Mouse (Mus musculus): ENCODE data around the gene Rbck1. TPM values are rescaled to one million over a fixed set of nuclear protein-coding genes. Genes with fewer than 3 reads are reported as not detected.

Gene Rbck1
- total and polyA plus RNA-seq, 2 experiments from 2014 or later: 88.9 to 108 TPM

- H3K4me3 ChIP-seq (ENCODE audit: low read depth, low read length): no peak overlapping the region
- 0 out of 2 replicates have a peak, but pooled peaks cover 4% of the 10 kb centered on the region for H3K4me1 ChIP-seq (ENCODE audit: insufficient read depth)
- peak overlapping the region; percentile 87; the same call in 1 of the 2 replicates for H3K4me2 ChIP-seq (ENCODE audit: low read depth)
- TF ChIP-seq CTCF (IDR thresholded peaks at IDR 0.05; ENCODE audit: low read depth): no peak
- no peak overlapping the region for H3K9ac ChIP-seq
- no peaks in the 10 kb centered on the region for H3K36me3 ChIP-seq (ENCODE audit: insufficient read depth)
- DNase-seq (no peak), ATAC-seq (no peak)
- no peaks in the 10 kb centered on the region for H3K27me3 ChIP-seq (ENCODE audit: insufficient read depth, low read length)
- WGBS: 67% methylated on average over 5 of the region's 5 CpGs
- no peaks in the 10 kb centered on the region for H3K9me3 ChIP-seq (ENCODE audit: low read length)
- H3K27ac ChIP-seq (ENCODE audit: low read depth, low read length): no peak overlapping the region
Observed at GRCm38 (mm10) chr2:152344909-152345308, 12.5 kb upstream of the Rbck1 start.

GRCm38 (mm10) chr2:152344361-152344760, 11.9 kb upstream of the Rbck1 start:
- peak overlapping the region; percentile 66; the same call in 1 of the 2 replicates for H3K27ac ChIP-seq (ENCODE audit: low read depth, low read length)
- no peaks in the 10 kb centered on the region for H3K36me3 ChIP-seq (ENCODE audit: insufficient read depth)
- H3K4me3 ChIP-seq (ENCODE audit: low read depth, low read length): peak overlapping the region; percentile 51
- no peak; the same call in 1 of the 2 replicates for ATAC-seq
- TF ChIP-seq CTCF (IDR thresholded peaks at IDR 0.05; ENCODE audit: low read depth): no peak
- no peaks in the 10 kb centered on the region for H3K27me3 ChIP-seq (ENCODE audit: insufficient read depth, low read length)
- peak overlapping the region; percentile 87 for H3K4me2 ChIP-seq (ENCODE audit: low read depth)
- WGBS: 5% methylated on average over 10 of the region's 10 CpGs
- no peaks in the 10 kb centered on the region for H3K9me3 ChIP-seq (ENCODE audit: low read length)
- H3K9ac ChIP-seq: peak overlapping the region; percentile 60
- DNase-seq: peak; percentile 38
- 0 out of 2 replicates have a peak, but pooled peaks cover 4% of the 10 kb centered on the region for H3K4me1 ChIP-seq (ENCODE audit: insufficient read depth)

DNA sequence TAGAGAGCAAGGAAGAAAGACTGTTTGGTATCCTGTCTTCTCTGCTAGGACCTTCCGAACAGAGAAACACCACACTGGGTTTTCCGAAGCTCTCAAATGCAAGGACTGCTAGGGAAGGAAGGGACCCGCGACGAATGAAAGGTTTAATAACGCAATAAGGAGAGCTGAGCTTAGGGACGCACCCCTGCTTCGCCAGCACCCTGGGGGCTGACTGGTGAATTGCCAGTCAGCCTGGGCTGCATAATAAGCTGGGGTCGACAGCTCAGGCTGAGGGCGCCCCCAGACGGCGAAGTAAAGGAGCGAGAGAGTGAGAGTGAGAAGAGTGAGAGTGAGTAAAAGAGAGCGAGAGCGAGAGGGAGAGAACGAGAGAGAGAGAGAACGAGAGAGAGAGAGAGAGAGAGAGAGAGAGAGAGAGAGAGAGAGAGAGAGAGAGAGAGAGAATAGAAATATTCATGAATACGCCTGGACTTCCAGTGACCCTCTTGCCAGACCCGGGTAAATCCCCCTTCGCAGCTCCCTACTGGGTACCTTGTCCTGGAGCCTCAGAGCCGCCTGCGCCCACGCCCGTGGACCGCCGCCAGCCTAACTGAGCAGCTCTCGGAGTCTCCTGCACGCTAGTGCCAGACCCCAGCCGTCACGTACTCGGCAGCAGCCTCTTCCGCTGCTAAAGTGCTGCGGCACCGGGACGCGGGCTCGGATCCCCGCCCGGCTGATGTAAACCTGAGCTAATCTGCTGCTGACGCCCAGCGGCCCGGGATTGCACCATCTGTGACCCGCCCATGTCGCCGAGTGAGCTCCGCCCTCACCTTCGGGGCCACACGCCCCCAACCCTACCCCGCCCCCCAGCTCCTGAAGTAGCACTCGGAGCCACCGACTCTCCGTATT, 11.1 kb upstream of the Rbck1 start, which contains the start of gene Trib3:
TSS of gene Trib3 (minus strand) at position 704 of the 885 bp plus-strand sequence.
- peak; percentile 84 for DNase-seq
- WGBS: under 1% methylated on average over 48 of the region's 52 CpGs
- Histone ChIP-seq H3K27me3 (ENCODE audit: insufficient read depth, low read length) (no peaks in the 10 kb centered on the region), H3K9ac (peak within 1 kb of the TSS; percentile 60), H3K36me3 (ENCODE audit: insufficient read depth) (no peaks in the 10 kb centered on the region), H3K4me3 (ENCODE audit: low read depth, low read length) (peak within 1 kb of the TSS; percentile 51), H3K27ac (ENCODE audit: low read depth, low read length) (peak within 1 kb of the TSS; percentile 66), H3K4me1 (ENCODE audit: insufficient read depth) (0 out of 2 replicates have a peak, but pooled peaks cover 4% of the 10 kb centered on the region), H3K9me3 (ENCODE audit: low read length) (no peaks in the 10 kb centered on the region), H3K4me2 (ENCODE audit: low read depth) (peak within 1 kb of the TSS; percentile 87)
- peak; percentile 94 for ATAC-seq
- TF ChIP-seq CTCF (IDR thresholded peaks at IDR 0.05; ENCODE audit: low read depth): peak; percentile 78

- no peak for TF ChIP-seq CTCF (IDR thresholded peaks at IDR 0.05; ENCODE audit: low read depth)
- Histone ChIP-seq H3K4me3 (ENCODE audit: low read depth, low read length) (no peak overlapping the region), H3K27ac (ENCODE audit: low read depth, low read length) (no peak overlapping the region), H3K36me3 (ENCODE audit: insufficient read depth) (no peaks in the 10 kb centered on the region), H3K27me3 (ENCODE audit: insufficient read depth, low read length) (no peaks in the 10 kb centered on the region), H3K9ac (no peak overlapping the region), H3K4me2 (ENCODE audit: low read depth) (no peak overlapping the region), H3K9me3 (ENCODE audit: low read length) (no peaks in the 10 kb centered on the region), H3K4me1 (ENCODE audit: insufficient read depth) (0 out of 2 replicates have a peak, but pooled peaks cover 4% of the 10 kb centered on the region)
- DNase-seq (no peak), ATAC-seq (no peak)
- WGBS: 84% methylated on average over 22 of the region's 22 CpGs
Observed at GRCm38 (mm10) chr2:152339631-152340179, 7.3 kb upstream of the Rbck1 start.

- Histone ChIP-seq H3K36me3 (ENCODE audit: insufficient read depth) (no peaks in the 10 kb centered on the region), H3K4me1 (ENCODE audit: insufficient read depth) (no peaks in the 10 kb centered on the region), H3K4me2 (ENCODE audit: low read depth) (no peak overlapping the region), H3K27me3 (ENCODE audit: insufficient read depth, low read length) (no peaks in the 10 kb centered on the region), H3K27ac (ENCODE audit: low read depth, low read length) (no peak overlapping the region), H3K9me3 (ENCODE audit: low read length) (no peaks in the 10 kb centered on the region), H3K4me3 (ENCODE audit: low read depth, low read length) (no peak overlapping the region), H3K9ac (no peak overlapping the region)
- no peak for TF ChIP-seq CTCF (IDR thresholded peaks at IDR 0.05; ENCODE audit: low read depth)
- WGBS: 87% methylated on average over 13 of the region's 13 CpGs
- ATAC-seq (no peak), DNase-seq (no peak)
Observed at GRCm38 (mm10) chr2:152338319-152338718, 5.9 kb upstream of the Rbck1 start.

DNA sequence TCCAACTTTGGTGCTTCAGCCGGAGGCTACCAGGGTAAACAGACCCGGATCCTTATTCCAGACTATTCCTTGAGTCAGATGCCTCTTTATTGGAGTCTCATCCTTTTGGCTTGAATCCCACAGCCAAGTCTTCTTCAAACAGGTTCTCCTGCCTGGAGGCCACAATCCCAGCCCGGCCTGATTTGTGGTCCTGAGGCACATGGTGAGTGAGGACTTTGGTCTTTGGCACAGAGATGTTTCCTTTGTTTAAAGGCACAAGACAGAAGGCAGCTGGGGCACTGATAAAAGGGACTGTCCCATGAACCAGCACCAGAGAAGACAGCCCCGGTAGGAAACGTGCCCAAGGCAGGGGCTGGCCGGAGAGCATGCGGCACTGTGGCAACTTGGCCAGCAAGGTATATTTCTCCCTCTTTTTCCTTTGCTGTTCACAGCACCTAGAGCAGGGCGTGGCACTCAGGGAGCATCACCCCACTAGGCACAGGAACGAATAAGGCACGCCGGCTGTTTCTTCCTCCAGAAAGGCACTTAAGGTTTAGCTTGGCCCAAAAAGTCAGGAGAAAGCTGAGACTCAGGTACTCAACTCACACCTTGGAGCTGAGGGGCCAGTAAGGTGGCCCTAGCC, 5.2 kb upstream of the Rbck1 start:
- Histone ChIP-seq H3K4me3 (ENCODE audit: low read depth, low read length) (no peak overlapping the region), H3K4me2 (ENCODE audit: low read depth) (no peak overlapping the region), H3K9ac (no peak overlapping the region), H3K9me3 (ENCODE audit: low read length) (no peaks in the 10 kb centered on the region), H3K4me1 (ENCODE audit: insufficient read depth) (no peaks in the 10 kb centered on the region), H3K36me3 (ENCODE audit: insufficient read depth) (no peaks in the 10 kb centered on the region), H3K27me3 (ENCODE audit: insufficient read depth, low read length) (no peaks in the 10 kb centered on the region), H3K27ac (ENCODE audit: low read depth, low read length) (no peak overlapping the region)
- ATAC-seq (no peak), DNase-seq (no peak)
- WGBS: 91% methylated on average over 11 of the region's 11 CpGs
- TF ChIP-seq CTCF (IDR thresholded peaks at IDR 0.05; ENCODE audit: low read depth): no peak
